ENCODE assay signal across 32 mouse cellular contexts in genomic region chr6:140701259-140701658, GRCm38 (mm10). TPM values are rescaled to one million over a fixed set of nuclear protein-coding genes. Genes with fewer than 3 reads are reported as not detected.
"Had no signal": no experiment of that assay in that cellular context is flagged by ENCODE, and none has a peak within 500 bp of the region (broad histone marks: within the 10 kb centered on the region; RNA-seq: fewer than 3 reads in every experiment).

No protein-coding gene starts in this region.

- H3K9ac ChIP-seq: liver, embryonic 14.5 days; lung, embryonic 15.5 days; neural tube, embryonic 12.5 days; neural tube, embryonic 15.5 days had no signal

- ATAC-seq: intestine, postnatal 0 days had no signal

- H3K27me3 ChIP-seq: lung, embryonic 15.5 days; megakaryocyte, embryonic 14.5 days; neural tube, embryonic 12.5 days; neural tube, embryonic 15.5 days had no signal

- H3K4me1 ChIP-seq: lung, embryonic 15.5 days; megakaryocyte, embryonic 14.5 days had no signal

- DNase-seq: kidney, adult 2 months; kidney, postnatal 25 days; layer of hippocampus, adult 9-11 months; lung, adult 18-20 months; lung, postnatal 10 days; lung, postnatal 36 days; midbrain, embryonic 14.5 days; right cerebral cortex, adult 18-20 months; right cerebral cortex, postnatal 14 days; right cerebral cortex, postnatal 4 days; thymus, adult 18-20 months; thymus, postnatal 36 days had no signal

- H3K36me3 ChIP-seq: lung, embryonic 15.5 days; neural tube, embryonic 12.5 days; neural tube, embryonic 15.5 days had no signal

- H3K4me2 ChIP-seq: liver, embryonic 11.5 days; lung, embryonic 15.5 days; midbrain, embryonic 11.5 days; neural tube, embryonic 12.5 days; neural tube, embryonic 15.5 days had no signal

- H3K4me3 ChIP-seq: layer of hippocampus, adult 2 months; lung, embryonic 15.5 days; megakaryocyte, embryonic 14.5 days; neural tube, embryonic 12.5 days; neural tube, embryonic 15.5 days had no signal

- H3K27ac ChIP-seq: kidney, postnatal 0 days; layer of hippocampus, adult 2 months; liver, embryonic 14.5 days; lung, embryonic 15.5 days; neural tube, embryonic 12.5 days; neural tube, embryonic 15.5 days had no signal

- H3K9me3 ChIP-seq: lung, embryonic 15.5 days; neural tube, embryonic 12.5 days; neural tube, embryonic 15.5 days had no signal

RNA-seq across cellular contexts. Expression of gene Gm11077, which starts 27.8 kb away (rescaled TPM):
- total RNA-seq: layer of hippocampus, adult 2 months; layer of hippocampus, postnatal 25 days; left cerebral cortex, adult 18-20 months; left cerebral cortex, postnatal 25 days; midbrain, postnatal 0 days had no signal
- polyA plus RNA-seq: intestine, postnatal 0 days; kidney, adult 2 months; kidney, embryonic 14.5 days; kidney, postnatal 0 days; large intestine, adult 2 months; limb, embryonic 11.5 days; liver, embryonic 11.5 days; liver, embryonic 14.5 days; lung, embryonic 15.5 days; midbrain, embryonic 11.5 days; midbrain, embryonic 14.5 days; midbrain, postnatal 0 days; neural tube, embryonic 12.5 days; neural tube, embryonic 15.5 days; stomach, embryonic 16.5 days; testis, adult 2 months; urinary bladder, adult 2 months had no signal
